Mouse (Mus musculus): ENCODE measurements around the gene Epha10. TPM values are rescaled to one million over a fixed set of nuclear protein-coding genes. Genes with fewer than 3 reads are reported as not detected.

Epha10 gene
- polyA plus RNA-seq, 1 experiment from 2014 or later, result 9.3 TPM

Other genes starting within 250 kb of the Epha10 start
- gene Pou3f1, start 224.1 kb upstream of the Epha10 start, polyA plus RNA-seq (2014; fragmentation: Nextera tagmentation; extraction: Ambion mirVana), result 6.7 and 7.8 TPM in 2 replicates
- gene Utp11, start 187.3 kb upstream of the Epha10 start, polyA plus RNA-seq (2014; fragmentation: Nextera tagmentation; extraction: Ambion mirVana), result 33.9 and 39.2 TPM in 2 replicates
- 0.60 and 1.5 TPM in 2 replicates for gene Fhl3, start 180.2 kb upstream of the Epha10 start, polyA plus RNA-seq (2014; fragmentation: Nextera tagmentation; extraction: Ambion mirVana)
- 89.9 and 93.2 TPM in 2 replicates for gene Sf3a3, start 166.1 kb upstream of the Epha10 start, polyA plus RNA-seq (2014; fragmentation: Nextera tagmentation; extraction: Ambion mirVana)
- 22.5 and 25.2 TPM in 2 replicates for gene Inpp5b, start 139.0 kb upstream of the Epha10 start, polyA plus RNA-seq (2014; fragmentation: Nextera tagmentation; extraction: Ambion mirVana)
- 10.2 and 11.9 TPM in 2 replicates for gene Mtf1, start 78.8 kb upstream of the Epha10 start, polyA plus RNA-seq (2014; fragmentation: Nextera tagmentation; extraction: Ambion mirVana)
- gene Yrdc, start 30.2 kb upstream of the Epha10 start, polyA plus RNA-seq (2014; fragmentation: Nextera tagmentation; extraction: Ambion mirVana), result 48.8 and 51.4 TPM in 2 replicates
- gene 1110065P20Rik, start 29.7 kb upstream of the Epha10 start, polyA plus RNA-seq (2014; fragmentation: Nextera tagmentation; extraction: Ambion mirVana), result 86.5 and 104 TPM in 2 replicates
- 16.5 and 19.0 TPM in 2 replicates for gene Maneal, start 18.7 kb upstream of the Epha10 start, polyA plus RNA-seq (2014; fragmentation: Nextera tagmentation; extraction: Ambion mirVana)
- gene 9930104L06Rik, start 56.1 kb downstream of the Epha10 start, polyA plus RNA-seq (2014; fragmentation: Nextera tagmentation; extraction: Ambion mirVana), result 6.0 and 6.7 TPM in 2 replicates
- 12.7 and 17.5 TPM in 2 replicates for gene Cdca8, start 58.4 kb downstream of the Epha10 start, polyA plus RNA-seq (2014; fragmentation: Nextera tagmentation; extraction: Ambion mirVana)
- 0.99 and 1.0 TPM in 2 replicates for gene Rspo1, start 105.5 kb downstream of the Epha10 start, polyA plus RNA-seq (2014; fragmentation: Nextera tagmentation; extraction: Ambion mirVana)
- gene Gnl2, start 135.7 kb downstream of the Epha10 start, polyA plus RNA-seq (2014; fragmentation: Nextera tagmentation; extraction: Ambion mirVana), result 89.6 and 99.9 TPM in 2 replicates
- 0.64 and 1.1 TPM in 2 replicates for gene Dnali1, start 184.8 kb downstream of the Epha10 start, polyA plus RNA-seq (2014; fragmentation: Nextera tagmentation; extraction: Ambion mirVana)
- gene Snip1, start 185.8 kb downstream of the Epha10 start, polyA plus RNA-seq (2014; fragmentation: Nextera tagmentation; extraction: Ambion mirVana), result 24.0 and 26.4 TPM in 2 replicates
- gene Meaf6, start 204.2 kb downstream of the Epha10 start, polyA plus RNA-seq (2014; fragmentation: Nextera tagmentation; extraction: Ambion mirVana), result 173 and 179 TPM in 2 replicates
- 0.22 and 0.51 TPM in 2 replicates for gene Zc3h12a, start 246.9 kb downstream of the Epha10 start, polyA plus RNA-seq (2014; fragmentation: Nextera tagmentation; extraction: Ambion mirVana)